Mouse (Mus musculus): ENCODE measurements around the gene Gm10518. TPM values are rescaled to one million over a fixed set of nuclear protein-coding genes. Genes with fewer than 3 reads are reported as not detected.
"Not testable (repeated sequence)": the region's sequence is repeated elsewhere in the genome, so short reads cannot be mapped to it uniquely, and the experiment has no call there.

The Gm10518 gene
- not detected for total RNA-seq (2021)
- long read RNA-seq = 0 reads

GRCm38 (mm10) chr1:179802610-179803512 is at the start of gene Gm10518:
Gene Gm10518 (plus strand): TSS chr1:179803376.
- peak; percentile 36 to 57 for DNase-seq (ENCODE audit: low spot score in 2 of 2)

GRCm38 (mm10) chr1:179756477-179756876 is 46.7 kb upstream of the Gm10518 start:
- no peak for DNase-seq (ENCODE audit: low spot score in 2 of 2)

GRCm38 (mm10) chr1:179760086-179760485 is 43.1 kb upstream of the Gm10518 start:
- DNase-seq (ENCODE audit: low spot score in 2 of 2) = no peak

GRCm38 (mm10) chr1:179760553-179760952 is 42.6 kb upstream of the Gm10518 start:
- no peak for DNase-seq (ENCODE audit: low spot score in 2 of 2)

- DNase-seq (ENCODE audit: low spot score in 2 of 2) = no peak
Measured at GRCm38 (mm10) chr1:179776831-179777230, 26.3 kb upstream of the Gm10518 start.

GRCm38 (mm10) chr1:179784098-179784497 is 19.1 kb upstream of the Gm10518 start:
- no peak for DNase-seq (ENCODE audit: low spot score in 2 of 2)

- no peak for DNase-seq (ENCODE audit: low spot score in 2 of 2)
Measured at GRCm38 (mm10) chr1:179785502-179785901, 17.7 kb upstream of the Gm10518 start.

GRCm38 (mm10) chr1:179787281-179787680 is 15.9 kb upstream of the Gm10518 start:
- DNase-seq (ENCODE audit: low spot score in 2 of 2) = no peak

GRCm38 (mm10) chr1:179798794-179799193 is 4.4 kb upstream of the Gm10518 start:
- no peak for DNase-seq (ENCODE audit: low spot score in 2 of 2)

GRCm38 (mm10) chr1:179803513-179804139 is 450 bp downstream of the Gm10518 start, which contains the start of gene Ahctf1:
Gene Ahctf1 (minus strand): TSS chr1:179803680.
- DNase-seq (ENCODE audit: low spot score in 2 of 2) = peak; percentile 99

- DNase-seq (ENCODE audit: low spot score in 2 of 2) = no peak
Measured at GRCm38 (mm10) chr1:179804140-179804881, 1.1 kb downstream of the Gm10518 start.

GRCm38 (mm10) chr1:179805751-179806150 is 2.6 kb downstream of the Gm10518 start:
- no peak for DNase-seq (ENCODE audit: low spot score in 2 of 2)

- no peak for DNase-seq (ENCODE audit: low spot score in 2 of 2)
Measured at GRCm38 (mm10) chr1:179807468-179807867, 4.3 kb downstream of the Gm10518 start.

GRCm38 (mm10) chr1:179808300-179808699 is 5.1 kb downstream of the Gm10518 start:
- DNase-seq (ENCODE audit: low spot score in 2 of 2) = no peak

GRCm38 (mm10) chr1:179813385-179813784 is 10.2 kb downstream of the Gm10518 start:
- DNase-seq (ENCODE audit: low spot score in 2 of 2) = no peak

- DNase-seq (ENCODE audit: low spot score in 2 of 2) = peak in 1 of 2 experiments; percentile 42
Measured at GRCm38 (mm10) chr1:179814616-179815015, 11.4 kb downstream of the Gm10518 start.

- DNase-seq (ENCODE audit: low spot score in 2 of 2) = not testable (repeated sequence)
Measured at GRCm38 (mm10) chr1:179818490-179819278, 15.5 kb downstream of the Gm10518 start.

GRCm38 (mm10) chr1:179824549-179824948 is 21.4 kb downstream of the Gm10518 start:
- DNase-seq (ENCODE audit: low spot score in 2 of 2) = no peak

- DNase-seq (ENCODE audit: low spot score in 2 of 2) = no peak
Measured at GRCm38 (mm10) chr1:179828051-179828450, 24.9 kb downstream of the Gm10518 start.

GRCm38 (mm10) chr1:179828900-179829299 is 25.7 kb downstream of the Gm10518 start:
- DNase-seq (ENCODE audit: low spot score in 2 of 2) = no peak
